Mouse (Mus musculus): ENCODE data around the gene Ccnl2. TPM values are rescaled to one million over a fixed set of nuclear protein-coding genes. Genes with fewer than 3 reads are reported as not detected.

Ccnl2 gene
- total and polyA plus RNA-seq, 3 experiments = 46.1 to 103 (median 48.6) TPM

- Histone ChIP-seq H3K4me3 (ENCODE audit: control insufficient read depth in 1 of 2, insufficient read depth in 1 of 2, low read depth in 2 of 2, low read length in 2 of 2) (no peak overlapping the region), H3K27me3 (ENCODE audit: control insufficient read depth in 1 of 2, insufficient read depth in 2 of 2, low read length in 2 of 2) (no peaks in the 10 kb centered on the region), H3K9ac (ENCODE audit: control insufficient read depth, low read depth, low read length, poor library complexity, severe bottlenecking) (no peak overlapping the region), H3K9me3 (replicated peaks; ENCODE audit: insufficient read depth, low read length) (no peaks in the 10 kb centered on the region), H3K27ac (ENCODE audit: control insufficient read depth, low read depth, low read length) (no peak overlapping the region), H3K4me1 (ENCODE audit: control insufficient read depth in 1 of 2, insufficient read depth in 2 of 2, low read length in 2 of 2) (no peaks in the 10 kb centered on the region), H3K36me3 (ENCODE audit: control insufficient read depth in 1 of 2, insufficient read depth in 2 of 2, low read length in 2 of 2) (peaks cover 4 to 43% of the 10 kb centered on the region in 2 experiments; a peak in 3 of 4 replicates), H3K79me2 (ENCODE audit: control insufficient read depth, insufficient read depth, low read length, poor library complexity) (peaks cover 4% of the 10 kb centered on the region)
- TF ChIP-seq MEF2A (IDR thresholded peaks at IDR 0.05; ENCODE audit: extremely low read depth, insufficient replicate concordance, low read depth, low read length, poor library complexity, severe bottlenecking) (no peak), BHLHE40 (IDR thresholded peaks at IDR 0.05; ENCODE audit: borderline replicate concordance, low read depth, low read length) (no peak), TAL1 (IDR thresholded peaks at IDR 0.05; ENCODE audit: low read length) (no peak), ELF1 (IDR thresholded peaks at IDR 0.05; ENCODE audit: low read depth, low read length) (no peak), E2F4 (IDR thresholded peaks at IDR 0.05; ENCODE audit: borderline replicate concordance, low read depth, low read length) (no peak), TCF12 (IDR thresholded peaks at IDR 0.05; ENCODE audit: low read depth, low read length) (no peak), MYC (IDR thresholded peaks at IDR 0.05; ENCODE audit: low read depth, low read length) (no peak), ZNF384 (IDR thresholded peaks at IDR 0.05; ENCODE audit: low read depth, low read length) (no peak), USF2 (IDR thresholded peaks at IDR 0.05; ENCODE audit: borderline replicate concordance in 1 of 2, insufficient read depth in 1 of 2, low read depth in 1 of 2, low read length in 2 of 2) (no peak), NELFE (IDR thresholded peaks at IDR 0.05; ENCODE audit: low read depth, low read length) (no peak), MXI1 (IDR thresholded peaks at IDR 0.05; ENCODE audit: low read depth, low read length) (no peak), CHD2 (IDR thresholded peaks at IDR 0.05; ENCODE audit: low read length) (no peak), GATA1 (IDR thresholded peaks at IDR 0.05; ENCODE audit: low read depth, low read length) (no peak), SIN3A (IDR thresholded peaks at IDR 0.05; ENCODE audit: low read length) (no peak)
- no peak for DNase-seq (ENCODE audit: low read depth, low spot score)
These were observed 11.2 kb downstream of the Ccnl2 start for GRCm38 (mm10) chr4:155823443-155823842.

- peaks cover 3 to 7% of the 10 kb centered on the region in 2 experiments for H3K36me3 ChIP-seq (ENCODE audit: control insufficient read depth in 1 of 2, insufficient read depth in 2 of 2, low read length in 2 of 2)
- no peak overlapping the region for H3K27ac ChIP-seq (ENCODE audit: control insufficient read depth, low read depth, low read length)
These were observed 17.6 kb downstream of the Ccnl2 start for GRCm38 (mm10) chr4:155829866-155830265.

More at GRCm38 (mm10) chr4:155829866-155830265, 17.6 kb downstream of the Ccnl2 start:
- no peak for DNase-seq (ENCODE audit: low read depth, low spot score)
- Histone ChIP-seq H3K4me3 (ENCODE audit: control insufficient read depth in 1 of 2, insufficient read depth in 1 of 2, low read depth in 2 of 2, low read length in 2 of 2) (no peak overlapping the region), H3K27me3 (ENCODE audit: control insufficient read depth in 1 of 2, insufficient read depth in 2 of 2, low read length in 2 of 2) (no peaks in the 10 kb centered on the region), H3K9me3 (replicated peaks; ENCODE audit: insufficient read depth, low read length) (no peaks in the 10 kb centered on the region), H3K4me1 (ENCODE audit: control insufficient read depth in 1 of 2, insufficient read depth in 2 of 2, low read length in 2 of 2) (peaks cover 0 to 10% of the 10 kb centered on the region in 2 experiments; a peak in 1 of 4 replicates), H3K79me2 (ENCODE audit: control insufficient read depth, insufficient read depth, low read length, poor library complexity) (peaks cover 15% of the 10 kb centered on the region), H3K9ac (ENCODE audit: control insufficient read depth, low read depth, low read length, poor library complexity, severe bottlenecking) (no peak overlapping the region)
- TF ChIP-seq GABPA (IDR thresholded peaks at IDR 0.05; ENCODE audit: low read depth, low read length) = no peak
- no peak for TF ChIP-seq ZKSCAN1 (IDR thresholded peaks at IDR 0.05; ENCODE audit: low read depth, low read length)
- no peak for TF ChIP-seq POLR2AphosphoS2 (IDR thresholded peaks at IDR 0.05; ENCODE audit: low read length)
- no peak for TF ChIP-seq UBTF (IDR thresholded peaks at IDR 0.05; ENCODE audit: borderline replicate concordance, insufficient read depth, low read depth, low read length)
- TF ChIP-seq NRF1 (IDR thresholded peaks at IDR 0.05; ENCODE audit: insufficient read depth, low read depth, low read length, poor library complexity, severe bottlenecking) = no peak
- TF ChIP-seq MXI1 (IDR thresholded peaks at IDR 0.05; ENCODE audit: low read depth, low read length) = no peak
- TF ChIP-seq MYB (IDR thresholded peaks at IDR 0.05; ENCODE audit: low read depth, low read length) = no peak
- no peak for TF ChIP-seq POLR2A (IDR thresholded peaks at IDR 0.05; ENCODE audit: control insufficient read depth in 1 of 2, insufficient read depth in 1 of 2, low read depth in 1 of 2, low read length in 2 of 2, poor library complexity in 1 of 2)

Data from MEL (cell line).